Mouse (Mus musculus) heart, embryonic 16.5 days (tissue): Measurements from ENCODE around the gene Gm20661. TPM values are rescaled to one million over a fixed set of nuclear protein-coding genes. Genes with fewer than 3 reads are reported as not detected.
"Not testable (repeated sequence)": the region's sequence is repeated elsewhere in the genome, so short reads cannot be mapped to it uniquely, and the experiment has no call there.

Experiments used
- ATAC-seq: fragments of 200-750 bp; cut with Nextera tagmentation; replicated peaks from 2 replicates; pipeline ENCODE4 v1.8.0; 2017; ENCODE audit warnings: moderate number of reproducible peaks; ENCODE audit not compliant: insufficient read depth, low FRiP score; ENCODE audit errors: extremely low read depth
- H3K27ac ChIP-seq: fragments of 300-500 bp; sonication (generic); 2 replicates; pipeline ENCODE4 v1.5.1; 2014; ENCODE audit warnings: mild to moderate bottlenecking, low read length, control low read depth, moderate library complexity
- H3K27me3 ChIP-seq: fragments of 300-500 bp; sonication (generic); 2 replicates; pipeline ENCODE4 v1.6.1; 2014; ENCODE audit warnings: low read length, mixed read lengths; ENCODE audit not compliant: control insufficient read depth, insufficient read depth
- H3K36me3 ChIP-seq: fragments of 300-500 bp; sonication (generic); 2 replicates; pipeline ENCODE4 v1.6.1; 2014; ENCODE audit not compliant: control insufficient read depth, insufficient read depth
- H3K4me1 ChIP-seq: fragments of 300-500 bp; sonication (generic); 2 replicates; pipeline ENCODE4 v1.6.1; 2014; ENCODE audit warnings: low read length, mixed read lengths; ENCODE audit not compliant: control insufficient read depth, insufficient read depth
- H3K4me2 ChIP-seq: fragments of 300-500 bp; sonication (generic); 2 replicates; pipeline ENCODE4 v1.6.1; 2014; ENCODE audit warnings: low read depth, mild to moderate bottlenecking, control low read depth, low read length
- H3K4me3 ChIP-seq: fragments of 300-500 bp; sonication (generic); 2 replicates; pipeline ENCODE4 v1.5.1; 2014; ENCODE audit warnings: mild to moderate bottlenecking, control low read depth, low read length
- H3K9ac ChIP-seq: fragments of 300-500 bp; sonication (generic); 2 replicates; pipeline ENCODE4 v1.6.1; 2014; ENCODE audit warnings: low read length, control low read depth
- H3K9me3 ChIP-seq: fragments of 300-500 bp; sonication (generic); replicated peaks from 2 replicates; pipeline ENCODE4 v1.6.1; 2016; ENCODE audit warnings: low read length; ENCODE audit not compliant: control insufficient read depth
- WGBS: fragments of 180-500 bp; shearing (Covaris S2); extraction: QIAGEN DNeasy Blood & Tissue Kit; methylation state at CpG from one replicate; pipeline ENCODE4 v1.1.7; 2014; 5-methylcytosine and 5-hydroxymethylcytosine counted together
- polyA plus RNA-seq: library from polyadenylated mRNA; unstranded; fragments of >200 nt; fragmentation: Nextera tagmentation; extraction: Ambion mirVana; gene quantifications from 2 replicates; pipeline ENCODE4 v1.2.1, GENCODE M21; 2015

The Gm20661 gene
- polyA plus RNA-seq, 1 experiment from 2014 or later, result 2.6 TPM

DNA sequence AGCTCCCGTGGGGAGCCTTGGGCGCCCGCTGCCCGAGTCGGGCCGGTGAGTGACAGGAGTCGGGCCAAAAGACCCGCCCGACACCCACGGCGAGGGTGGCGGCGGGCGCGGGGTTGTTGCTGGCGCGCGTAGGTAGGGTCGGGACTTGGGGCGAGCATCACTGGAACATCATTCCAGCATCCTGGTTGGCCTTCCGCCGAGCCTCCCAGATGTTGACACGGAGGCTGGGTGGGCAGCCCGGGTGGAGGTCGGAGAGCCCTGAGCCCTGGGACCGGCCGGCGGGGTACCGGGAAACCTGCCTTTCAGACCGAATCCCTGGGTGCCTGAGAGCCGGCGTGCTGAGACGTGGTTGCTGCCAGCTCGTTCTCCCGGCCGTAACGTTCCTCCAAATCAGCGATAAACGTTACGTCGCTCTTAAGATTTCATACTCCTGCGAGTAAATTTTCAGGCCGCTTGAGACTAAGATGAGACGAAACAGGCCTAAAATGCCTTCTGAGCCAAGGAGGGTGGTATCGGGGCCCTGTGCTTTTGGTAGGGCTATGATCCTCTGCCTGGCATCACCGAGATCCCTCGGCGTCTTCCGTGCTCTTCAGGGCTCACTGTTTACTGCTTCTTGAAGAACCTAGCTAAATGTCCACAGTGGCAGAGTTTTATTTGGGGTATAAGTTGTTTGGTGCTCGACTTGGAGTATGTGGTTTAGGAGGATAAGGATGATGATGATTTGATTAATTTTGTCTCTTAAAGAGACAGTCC lies 20.1 kb downstream of the Gm20661 start:
- WGBS, result under 1% methylated on average over 46 of the region's 50 CpGs

DNA sequence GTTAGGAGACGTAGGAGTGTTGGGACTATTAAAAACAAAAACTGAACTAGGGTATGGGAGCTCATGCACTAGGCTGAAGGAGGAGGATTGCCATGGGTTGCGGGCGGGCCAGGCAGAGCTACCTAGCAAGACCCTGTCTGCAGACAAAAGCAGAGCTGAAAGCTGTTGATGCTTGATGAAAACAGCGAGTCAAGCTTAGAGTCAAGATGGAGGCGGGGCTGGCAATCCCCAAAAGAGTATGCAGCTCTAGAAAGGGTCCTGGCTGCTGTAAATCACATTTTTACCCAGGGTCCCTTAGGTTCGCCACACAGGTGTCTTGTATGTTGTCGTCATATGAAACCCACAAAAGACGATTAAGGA lies 20.7 kb downstream of the Gm20661 start:
- peak overlapping the region; percentile 96 for H3K27ac ChIP-seq
- H3K36me3 ChIP-seq, result no peaks in the 10 kb centered on the region; the same call in 1 of the 2 replicates
- peak overlapping the region; percentile 86 for H3K4me3 ChIP-seq
- ATAC-seq, result no peak
- no peaks in the 10 kb centered on the region for H3K27me3 ChIP-seq
- H3K4me2 ChIP-seq, result peak overlapping the region; percentile 80
- peaks cover 20% of the 10 kb centered on the region for H3K4me1 ChIP-seq
- peak overlapping the region; percentile 98 for H3K9ac ChIP-seq
- 19% methylated on average over 8 of the region's 8 CpGs for WGBS
- no peaks in the 10 kb centered on the region for H3K9me3 ChIP-seq

More for the DNA sequence above, 20.1 kb downstream of the Gm20661 start:
- H3K9me3 ChIP-seq, result no peaks in the 10 kb centered on the region
- H3K4me2 ChIP-seq, result peak overlapping the region; percentile 80
- peaks cover 20% of the 10 kb centered on the region for H3K4me1 ChIP-seq
- peak; percentile 56 for ATAC-seq
- H3K36me3 ChIP-seq, result no peaks in the 10 kb centered on the region; the same call in 1 of the 2 replicates
- H3K4me3 ChIP-seq, result peak overlapping the region; percentile 86
- H3K27ac ChIP-seq, result peak overlapping the region; percentile 96
- peak overlapping the region; percentile 98 for H3K9ac ChIP-seq
- H3K27me3 ChIP-seq, result no peaks in the 10 kb centered on the region

DNA sequence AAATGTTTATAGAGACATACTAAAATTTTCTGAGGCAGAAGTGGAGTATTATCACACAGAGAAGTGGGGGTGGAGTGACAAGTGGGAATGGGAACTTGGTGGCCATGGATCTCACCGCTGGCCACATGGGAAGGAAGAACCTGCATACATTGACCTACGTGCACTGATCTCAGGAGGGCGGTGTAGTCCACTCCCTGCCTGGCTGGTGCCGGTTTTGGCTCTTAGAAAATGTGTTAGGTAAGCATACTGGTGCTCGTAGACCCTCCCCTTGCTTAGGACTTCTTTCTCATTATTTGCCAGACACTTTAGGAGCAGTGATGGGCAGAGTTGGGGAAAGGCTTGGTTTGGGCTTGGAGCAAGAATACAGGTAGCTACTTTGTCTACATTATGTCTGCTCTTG lies 25.2 kb downstream of the Gm20661 start:
- ATAC-seq, result no peak
- no peak overlapping the region for H3K27ac ChIP-seq
- no peaks in the 10 kb centered on the region; the same call in none of the 2 replicates for H3K36me3 ChIP-seq
- peaks cover 21% of the 10 kb centered on the region for H3K4me1 ChIP-seq
- H3K4me2 ChIP-seq, result no peak overlapping the region
- no peak overlapping the region for H3K9ac ChIP-seq
- 88% methylated on average over 5 of the region's 5 CpGs for WGBS
- H3K4me3 ChIP-seq, result no peak overlapping the region
- H3K27me3 ChIP-seq, result no peaks in the 10 kb centered on the region
- H3K9me3 ChIP-seq, result no peaks in the 10 kb centered on the region

DNA sequence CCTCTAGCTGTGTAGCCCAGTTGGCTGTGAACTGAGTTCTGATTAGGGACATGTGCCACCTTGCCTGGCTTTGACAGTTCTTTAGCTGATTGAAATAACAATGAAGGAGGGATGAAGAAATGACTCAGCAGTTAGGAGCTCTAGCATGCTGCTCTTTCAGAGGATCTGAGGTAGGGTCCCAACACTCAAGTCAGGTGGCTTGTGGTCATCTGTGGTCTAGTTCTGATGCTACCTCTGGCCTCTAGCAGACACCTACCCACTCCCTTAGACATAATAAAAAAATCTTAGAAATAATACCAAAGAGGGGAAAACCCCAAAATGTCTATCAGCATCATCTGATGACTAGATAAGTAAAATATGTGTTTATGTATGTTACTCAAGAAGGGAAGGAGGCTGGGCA lies 27.5 kb downstream of the Gm20661 start:
- Histone ChIP-seq H3K4me1 (peaks cover 8% of the 10 kb centered on the region), H3K9ac (no peak overlapping the region), H3K4me3 (no peak overlapping the region), H3K36me3 (no peaks in the 10 kb centered on the region; the same call in 1 of the 2 replicates), H3K27ac (no peak overlapping the region), H3K27me3 (no peaks in the 10 kb centered on the region), H3K9me3 (no peaks in the 10 kb centered on the region), H3K4me2 (no peak overlapping the region)
- ATAC-seq, result no peak

DNA sequence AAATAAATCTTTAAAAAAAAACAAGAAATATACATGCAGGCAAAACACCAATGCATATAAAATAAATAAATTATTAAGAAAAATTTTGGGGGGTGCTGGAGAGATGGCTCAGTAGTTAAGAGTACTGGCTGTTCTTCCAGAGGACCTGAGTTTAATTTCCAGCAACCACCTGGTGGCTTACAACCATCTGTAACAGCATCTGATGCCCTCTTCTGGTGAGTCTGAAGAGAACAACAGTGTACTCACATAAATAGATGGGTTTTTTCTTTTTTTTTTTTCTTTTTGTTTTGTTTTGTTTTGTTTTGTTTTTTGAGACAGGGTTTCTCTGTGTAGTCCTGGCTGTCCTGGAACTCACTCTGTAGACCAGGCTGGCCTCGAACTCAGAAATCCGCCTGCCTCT lies 30.7 kb downstream of the Gm20661 start:
- H3K9me3 ChIP-seq, H3K4me1 ChIP-seq, ATAC-seq, H3K9ac ChIP-seq, H3K27me3 ChIP-seq, H3K27ac ChIP-seq, H3K4me2 ChIP-seq, H3K36me3 ChIP-seq, H3K4me3 ChIP-seq: not testable (repeated sequence)
- WGBS, result 91% methylated on average over 2 of the region's 2 CpGs

DNA sequence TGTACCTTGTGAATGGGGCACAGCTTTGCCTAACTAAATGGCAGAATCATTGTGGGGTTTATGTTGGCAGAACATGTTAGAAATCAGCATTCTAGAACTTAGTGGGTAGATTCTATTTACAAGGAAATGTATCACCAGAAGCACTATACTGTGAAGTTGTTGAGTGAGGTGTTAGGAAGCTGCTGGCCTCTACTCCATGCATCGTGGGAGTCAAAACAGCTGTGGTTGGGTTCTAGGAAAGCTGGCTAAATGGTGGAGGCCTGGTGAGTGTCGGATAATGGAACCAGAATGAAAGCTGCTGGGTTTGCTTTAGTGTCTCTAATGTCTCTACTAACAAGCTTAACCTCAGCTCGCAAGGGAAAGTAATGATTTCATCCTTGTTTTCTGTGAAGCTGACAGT lies 34.3 kb downstream of the Gm20661 start:
- H3K9me3 ChIP-seq, result no peaks in the 10 kb centered on the region
- 81% methylated on average over 3 of the region's 3 CpGs for WGBS
- ATAC-seq, result no peak

DNA sequence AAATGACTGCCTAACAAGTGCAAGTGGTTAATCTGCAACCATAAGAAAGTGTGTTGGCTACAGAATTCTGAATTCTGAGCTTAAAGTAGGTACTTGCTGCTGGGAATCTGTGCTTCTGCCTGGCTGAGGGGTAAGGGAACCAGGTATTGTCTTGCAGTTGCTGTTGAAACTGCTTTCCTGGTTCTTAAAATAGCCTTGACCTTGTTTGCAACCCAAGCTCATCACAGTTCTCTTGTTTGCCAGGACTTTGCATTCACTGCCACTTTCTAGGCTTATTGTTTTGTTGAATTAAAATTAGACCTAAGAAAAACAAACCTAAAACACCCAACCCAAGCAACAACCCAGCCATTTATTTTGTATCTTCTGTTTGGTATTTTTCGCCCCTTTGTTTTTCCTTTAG lies 37.9 kb downstream of the Gm20661 start:
- whole genome bisulfite sequencing, result 92% methylated on average over 1 of the region's 1 CpGs
- Histone ChIP-seq H3K4me1 (peaks cover 8% of the 10 kb centered on the region), H3K4me2 (peak overlapping the region; percentile 22; the same call in 1 of the 2 replicates), H3K9me3 (no peaks in the 10 kb centered on the region), H3K4me3 (no peak overlapping the region), H3K27me3 (no peaks in the 10 kb centered on the region), H3K27ac (peak overlapping the region; percentile 68), H3K9ac (peak overlapping the region; percentile 18; the same call in 1 of the 2 replicates), H3K36me3 (peaks cover 10% of the 10 kb centered on the region; the same call in 1 of the 2 replicates)
- no peak for ATAC-seq

More for the DNA sequence above, 34.3 kb downstream of the Gm20661 start:
- Histone ChIP-seq H3K4me2 (no peak overlapping the region), H3K27me3 (no peaks in the 10 kb centered on the region), H3K27ac (no peak overlapping the region), H3K4me3 (no peak overlapping the region), H3K36me3 (no peaks in the 10 kb centered on the region; the same call in 1 of the 2 replicates), H3K9ac (no peak overlapping the region), H3K4me1 (peaks cover 10% of the 10 kb centered on the region)

DNA sequence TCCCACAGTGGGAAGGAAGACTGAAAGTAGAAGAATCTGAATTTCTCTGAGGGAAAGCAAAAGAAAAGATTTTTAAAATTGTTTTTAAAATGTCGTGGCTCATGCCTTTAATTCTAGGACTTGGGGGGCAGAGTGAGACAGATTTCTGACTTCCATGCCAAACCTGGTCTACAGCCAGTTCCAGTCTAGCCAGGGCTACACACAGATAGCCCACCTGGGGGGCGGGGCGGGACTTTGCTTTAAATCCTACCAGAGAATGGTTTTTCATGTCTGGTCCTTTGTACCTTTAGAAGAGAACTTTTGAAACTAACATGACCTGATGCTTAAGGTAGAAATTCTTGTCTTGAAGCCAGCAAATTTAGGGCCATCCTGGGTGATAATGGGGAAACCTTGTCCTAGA lies 40.4 kb downstream of the Gm20661 start:
- ATAC-seq, result no peak
- H3K4me3 ChIP-seq, result no peak overlapping the region
- no peak overlapping the region for H3K4me2 ChIP-seq
- H3K4me1 ChIP-seq, result peaks cover 8% of the 10 kb centered on the region
- no peaks in the 10 kb centered on the region for H3K27me3 ChIP-seq
- no peak overlapping the region for H3K9ac ChIP-seq
- peaks cover 4% of the 10 kb centered on the region; the same call in 1 of the 2 replicates for H3K9me3 ChIP-seq
- H3K27ac ChIP-seq, result no peak overlapping the region
- 91% methylated on average over 3 of the region's 3 CpGs for WGBS
- peaks cover 28% of the 10 kb centered on the region for H3K36me3 ChIP-seq

DNA sequence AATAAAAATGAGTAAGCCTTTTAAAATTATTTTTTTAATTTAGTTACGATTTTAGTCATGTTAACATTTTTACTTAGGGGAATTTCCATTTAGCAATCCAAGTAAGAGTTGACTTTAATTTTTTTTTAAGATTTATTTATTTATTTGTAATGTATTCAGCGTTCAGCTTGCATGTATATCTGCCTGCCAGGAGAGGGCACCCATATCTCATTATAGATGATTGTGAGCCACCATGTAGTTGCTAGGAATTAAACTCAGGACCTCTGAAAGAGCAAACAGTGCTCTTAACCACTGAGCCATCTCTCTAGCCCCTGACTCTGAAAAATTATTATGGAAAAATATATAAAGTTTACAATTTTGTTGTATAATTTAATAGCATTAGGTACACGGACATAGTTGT lies 43.7 kb downstream of the Gm20661 start:
- H3K9ac ChIP-seq, result no peak overlapping the region
- no peak overlapping the region for H3K4me3 ChIP-seq
- WGBS, result 87% methylated on average over 3 of the region's 3 CpGs
- no peak overlapping the region for H3K4me2 ChIP-seq
- no peaks in the 10 kb centered on the region for H3K4me1 ChIP-seq
- peaks cover 4% of the 10 kb centered on the region; the same call in 1 of the 2 replicates for H3K9me3 ChIP-seq
- ATAC-seq, result no peak
- no peaks in the 10 kb centered on the region for H3K27me3 ChIP-seq
- H3K27ac ChIP-seq, result no peak overlapping the region
- peaks cover 31% of the 10 kb centered on the region for H3K36me3 ChIP-seq
